Mouse (Mus musculus) left cerebral cortex, adult 9 months (tissue): ENCODE results near the gene Hoxd3.

Source experiments
- DNase-seq, 2 experiments: peaks; one replicate each; pipeline ENCODE4 v3.0.0; 2022; ENCODE audit warnings: low spot score in 2 of 2

Hoxd3 gene

DNA sequence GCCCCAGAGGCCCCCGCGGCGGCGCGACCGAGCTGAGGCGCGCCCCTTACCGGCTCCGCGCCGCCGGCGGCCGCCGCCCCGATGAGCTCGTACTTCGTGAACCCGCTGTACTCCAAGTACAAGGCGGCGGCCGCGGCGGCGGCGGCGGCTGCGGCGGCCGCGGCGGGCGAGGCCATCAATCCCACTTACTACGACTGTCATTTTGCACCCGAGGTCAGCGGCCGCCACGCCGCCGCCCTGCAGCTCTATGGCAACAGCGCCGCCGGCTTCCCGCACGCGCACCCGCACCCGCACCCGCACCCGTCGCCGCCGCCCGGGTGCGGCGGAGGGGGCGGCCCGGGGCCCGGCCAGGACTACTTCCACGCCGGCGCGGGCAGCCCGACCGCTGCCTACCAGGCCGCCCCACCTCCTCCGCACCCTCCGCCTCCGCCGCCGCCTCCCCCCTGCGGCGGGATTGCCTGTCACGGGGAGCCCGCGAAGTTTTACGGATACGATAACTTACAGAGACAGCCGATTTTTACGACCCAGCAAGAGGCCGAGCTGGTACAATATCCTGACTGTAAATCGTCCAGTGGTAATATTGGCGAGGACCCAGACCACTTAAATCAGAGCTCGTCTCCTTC lies 6.1 kb upstream of the Hoxd3 start:
- no peak for DNase-seq

DNA sequence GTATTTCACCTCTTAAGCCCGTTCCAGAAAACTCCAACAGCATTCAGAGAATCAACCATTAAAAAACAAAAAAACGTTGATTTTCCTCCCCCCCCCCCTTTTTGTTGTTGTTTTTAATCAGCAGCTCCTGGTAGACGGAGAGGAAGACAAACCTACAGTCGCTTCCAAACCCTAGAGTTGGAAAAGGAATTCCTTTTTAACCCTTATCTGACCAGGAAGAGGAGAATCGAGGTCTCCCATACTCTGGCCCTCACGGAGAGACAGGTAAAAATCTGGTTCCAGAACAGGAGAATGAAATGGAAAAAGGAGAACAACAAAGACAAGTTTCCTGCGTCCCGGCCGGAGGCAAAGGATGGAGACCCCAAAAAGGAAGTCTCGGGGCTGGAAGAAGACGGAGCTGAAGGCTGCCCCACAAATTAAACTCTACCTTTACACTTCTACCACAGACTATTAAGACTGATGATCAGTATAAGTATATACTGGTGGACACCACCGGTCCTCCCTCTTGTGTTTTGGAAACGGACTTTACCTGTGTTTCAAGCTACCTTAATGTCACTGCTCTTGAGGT lies 5.2 kb upstream of the Hoxd3 start:
- DNase-seq, result no peak

- no peak for DNase-seq
These were observed 4.1 kb upstream of the Hoxd3 start for GRCm38 (mm10) chr2:74707599-74707998.

DNA sequence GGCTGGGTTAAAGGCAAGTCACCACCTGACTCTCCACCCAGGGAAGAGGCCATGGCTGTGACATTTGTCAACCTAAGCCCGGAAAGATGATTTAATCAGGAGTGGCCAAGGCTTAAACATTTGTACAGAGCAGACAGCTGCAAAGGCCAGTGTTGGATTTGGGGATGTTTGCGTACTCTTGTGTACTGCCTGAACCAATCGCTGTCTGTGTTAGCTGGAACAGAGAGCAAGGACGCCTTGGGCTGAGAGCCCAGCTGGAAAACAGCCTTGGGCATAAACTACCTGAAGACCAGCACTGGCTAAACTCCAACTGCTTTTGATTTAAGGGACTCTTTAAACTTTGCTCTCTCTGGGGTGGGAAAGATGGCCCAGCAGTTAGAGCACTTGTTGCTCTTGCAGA lies 3.1 kb upstream of the Hoxd3 start:
- no peak for DNase-seq

DNA sequence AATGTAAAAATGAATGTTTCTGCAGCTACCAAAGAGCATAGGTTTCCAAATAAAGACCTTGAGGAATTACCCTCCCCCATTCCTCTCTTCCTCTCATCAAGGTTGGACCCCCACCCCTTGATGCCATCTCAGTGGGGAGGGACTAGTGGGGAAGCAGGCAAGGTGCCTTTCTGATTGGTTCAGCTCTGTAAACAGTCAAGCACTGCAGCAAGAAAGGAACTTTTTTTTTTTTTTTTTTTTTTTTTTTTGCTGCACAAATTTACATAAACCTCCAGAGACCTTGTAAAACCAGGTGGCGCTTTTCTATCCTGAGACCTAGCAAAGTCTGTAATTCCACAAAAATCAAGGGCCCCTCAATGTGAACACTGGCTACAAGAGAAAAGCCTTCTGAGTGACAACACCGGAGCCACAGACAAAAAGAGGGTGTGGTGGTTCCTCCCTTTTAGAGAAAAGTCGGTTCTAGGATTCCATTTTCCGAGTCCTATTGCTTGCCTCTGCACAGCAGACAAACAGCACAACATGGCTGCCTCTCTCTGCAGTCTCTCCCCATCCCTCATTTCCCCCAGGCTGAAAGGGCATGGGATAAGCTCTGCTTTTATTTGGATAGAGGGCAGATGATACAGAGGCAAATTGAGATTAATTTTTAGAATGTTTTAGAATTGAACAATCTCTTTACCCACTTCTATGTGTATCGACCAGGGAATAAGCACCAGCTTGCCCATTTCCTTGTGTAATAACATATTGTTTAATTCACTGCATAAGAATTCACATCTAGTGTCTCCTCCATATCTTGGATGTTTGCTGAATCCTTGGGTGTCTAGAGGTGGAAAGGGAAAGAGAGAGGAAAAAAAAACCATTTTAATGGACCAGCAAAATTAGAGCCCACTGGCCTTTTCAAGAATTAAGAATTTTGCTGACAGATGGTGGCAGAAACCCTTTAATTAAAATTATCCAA lies 2.0 kb upstream of the Hoxd3 start:
- no peak for DNase-seq

DNA sequence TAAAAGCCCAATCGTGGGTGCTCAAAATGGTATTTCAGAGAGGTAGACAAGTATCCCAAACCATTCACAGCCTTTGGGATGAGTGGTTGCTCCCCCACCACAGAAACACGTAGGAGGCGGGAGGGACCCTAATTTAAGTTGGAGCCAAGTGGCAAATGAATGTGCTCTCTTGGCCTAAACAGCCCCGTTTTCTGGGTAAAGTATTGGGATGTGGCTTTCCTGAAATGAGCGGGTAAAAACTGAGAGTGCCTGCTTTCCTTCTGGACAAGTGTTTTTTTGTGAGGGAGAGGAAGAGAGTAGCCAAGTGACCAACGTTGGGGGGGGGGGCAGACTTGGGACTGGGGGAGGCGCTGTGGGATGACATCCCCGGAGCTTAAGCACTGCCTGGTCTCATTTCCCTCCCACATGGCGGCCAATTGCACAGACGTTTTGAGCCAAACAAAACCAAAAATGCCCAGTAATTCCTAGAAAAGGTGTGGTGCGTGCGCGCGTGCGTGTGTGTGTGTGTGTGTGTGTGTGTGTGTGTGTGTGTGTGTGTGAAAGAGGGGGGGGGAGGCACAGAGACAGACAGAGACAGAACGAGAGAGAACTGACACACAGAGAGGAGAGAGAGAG lies 691 bp upstream of the Hoxd3 start:
- DNase-seq, result no peak

- DNase-seq, result no peak
These were observed 1.8 kb downstream of the Hoxd3 start for GRCm38 (mm10) chr2:74713239-74714150.

DNA sequence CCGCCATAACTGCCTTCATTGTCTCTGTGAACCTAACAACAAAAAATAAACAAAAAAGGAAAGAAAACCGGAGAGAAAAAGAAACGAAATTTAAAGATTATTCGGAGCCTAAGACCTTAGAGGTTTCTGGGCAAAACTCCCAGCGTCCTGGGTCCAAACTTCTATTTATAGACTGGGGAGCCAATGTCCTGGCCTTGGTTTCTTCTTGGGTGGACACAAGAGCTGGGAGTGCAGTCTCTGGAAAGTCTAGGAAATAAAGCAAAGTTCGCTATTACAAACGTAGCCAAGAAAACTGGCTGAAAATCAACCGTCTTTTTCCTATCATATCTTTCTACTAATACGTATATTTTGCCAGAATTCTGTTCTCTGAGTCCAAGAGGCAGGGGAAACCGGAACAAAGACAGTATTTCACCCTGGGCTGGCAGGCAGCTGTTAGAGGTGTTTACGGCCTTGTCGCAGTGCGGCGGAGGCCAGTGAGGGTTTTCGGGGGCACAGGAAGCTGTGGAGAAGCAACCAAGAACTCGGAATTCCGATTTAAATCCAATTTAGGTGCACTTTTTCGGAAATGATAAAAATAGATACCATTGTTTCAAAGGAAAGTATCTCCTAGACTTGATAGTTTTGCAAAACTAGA lies 2.5 kb downstream of the Hoxd3 start:
- DNase-seq, result no peak

- DNase-seq, result no peak
These were observed 3.2 kb downstream of the Hoxd3 start for GRCm38 (mm10) chr2:74714881-74715280.

DNA sequence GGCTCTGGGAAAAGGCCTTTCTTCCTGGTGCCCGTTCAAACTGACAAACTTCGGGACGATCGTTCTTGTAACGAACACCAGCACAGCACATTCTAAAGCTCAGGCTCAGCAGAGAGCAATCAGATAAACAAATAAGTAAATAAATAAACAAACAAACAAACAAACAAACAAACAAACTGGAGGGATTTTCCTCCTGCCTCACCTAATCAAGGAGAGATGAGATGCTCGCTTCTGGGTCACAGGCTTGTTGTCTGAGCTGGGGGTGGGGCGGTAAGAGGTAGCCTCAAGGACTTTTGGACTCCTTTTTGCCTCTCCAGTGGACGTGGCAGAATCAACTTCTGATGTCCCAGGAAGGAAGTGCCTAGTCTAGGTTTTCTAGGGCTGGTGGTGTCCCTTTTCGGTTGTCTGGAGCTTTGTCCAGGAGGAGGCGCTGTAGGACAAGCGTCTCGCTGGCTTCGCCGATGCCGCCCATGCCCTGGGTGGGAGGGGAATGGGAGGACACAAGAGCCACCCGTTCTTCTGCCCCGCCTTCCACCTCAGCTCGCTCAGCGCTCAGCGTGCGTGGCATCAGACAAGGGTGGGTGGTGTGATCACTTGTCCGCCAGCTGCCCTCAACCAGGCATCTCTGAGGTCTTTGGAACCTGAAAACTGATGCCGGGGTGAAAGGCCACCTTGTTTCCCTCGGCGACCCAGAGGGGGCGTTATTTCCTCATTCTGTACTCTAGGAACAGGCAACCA lies 3.9 kb downstream of the Hoxd3 start:
- peak in 1 of 2 experiments; percentile 69 for DNase-seq

DNA sequence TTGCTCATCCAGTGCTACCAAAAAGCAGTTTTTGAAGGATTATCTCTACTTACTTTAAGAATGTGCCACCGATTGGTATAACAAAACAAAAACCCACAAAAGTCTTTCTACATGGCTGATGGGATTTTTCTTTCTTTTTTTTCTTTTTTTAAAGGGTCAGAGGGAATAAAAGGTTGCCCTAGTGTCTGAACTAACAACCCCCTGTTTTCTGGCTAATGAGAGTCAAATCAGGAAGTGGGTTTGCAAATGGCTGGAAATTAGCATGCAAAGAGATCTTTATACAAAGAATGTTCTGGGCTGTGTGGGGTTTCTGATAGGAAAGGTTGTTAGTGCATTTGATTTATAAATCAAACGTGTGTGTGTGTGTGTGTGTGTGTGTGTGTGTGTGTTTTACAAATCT lies 8.7 kb downstream of the Hoxd3 start:
- DNase-seq, result no peak

- no peak for DNase-seq
These were observed 9.3 kb downstream of the Hoxd3 start for GRCm38 (mm10) chr2:74720955-74721491.

- no peak for DNase-seq
These were observed 10.2 kb downstream of the Hoxd3 start for GRCm38 (mm10) chr2:74721882-74722281.

GRCm38 (mm10) chr2:74722949-74723348 lies 11.2 kb downstream of the Hoxd3 start:
- DNase-seq, result no peak

DNA sequence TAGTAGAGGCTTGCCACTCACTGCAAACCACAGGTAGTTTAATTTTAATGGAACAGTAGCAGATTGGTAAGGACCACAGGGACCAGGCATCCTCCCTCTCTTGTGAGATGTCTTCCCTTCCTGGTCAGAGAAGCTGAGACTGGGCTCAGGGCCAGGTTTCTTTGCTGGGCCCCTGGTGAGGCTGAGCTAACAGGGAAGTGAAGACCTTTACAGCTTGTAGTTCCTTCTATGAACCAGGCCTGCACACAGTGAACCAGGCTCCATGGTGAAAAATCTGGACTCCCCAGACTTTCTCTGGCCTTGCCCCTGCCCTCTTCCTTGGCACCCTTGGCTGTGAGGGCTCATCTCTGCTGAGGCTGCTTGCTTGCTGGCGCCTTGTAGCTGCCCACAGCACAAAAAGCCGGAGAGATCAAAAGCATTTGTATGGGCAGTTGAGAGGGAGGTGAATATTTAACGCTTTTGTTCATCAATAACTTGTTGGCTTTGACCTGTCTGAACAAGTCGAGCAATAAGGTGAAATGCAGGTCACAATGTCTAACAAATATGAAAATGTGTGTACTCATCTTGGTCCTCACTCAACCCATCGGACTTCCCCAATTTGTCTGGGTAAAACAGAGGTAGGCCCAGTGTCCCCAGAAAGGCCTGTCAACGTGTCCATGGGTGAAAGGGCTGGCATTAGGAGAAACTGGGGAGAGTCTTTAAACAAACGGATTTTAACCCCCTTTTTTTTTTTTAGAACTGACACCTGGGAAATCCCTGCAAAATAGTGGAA lies 12.7 kb downstream of the Hoxd3 start:
- DNase-seq, result no peak

DNA sequence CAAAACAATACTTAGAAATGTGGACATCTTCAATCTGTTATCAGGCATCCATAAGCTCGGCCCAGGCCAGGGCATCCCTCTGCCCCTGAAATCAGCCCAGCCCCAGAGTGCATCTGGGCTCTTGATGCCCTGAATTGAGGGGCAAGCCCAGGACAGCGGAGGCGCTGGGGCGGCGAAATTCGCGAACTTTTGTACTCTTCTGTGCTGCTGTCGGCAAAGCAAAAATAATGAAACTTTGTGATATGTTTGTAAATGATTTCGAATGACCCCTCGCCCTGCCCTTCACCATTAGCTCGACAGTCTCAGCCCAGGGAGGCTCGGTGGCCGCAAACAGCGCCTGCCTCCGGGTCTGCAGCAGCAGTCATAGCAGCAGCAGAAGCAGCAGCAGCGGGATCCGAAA lies 13.4 kb downstream of the Hoxd3 start:
- DNase-seq, result no peak

DNA sequence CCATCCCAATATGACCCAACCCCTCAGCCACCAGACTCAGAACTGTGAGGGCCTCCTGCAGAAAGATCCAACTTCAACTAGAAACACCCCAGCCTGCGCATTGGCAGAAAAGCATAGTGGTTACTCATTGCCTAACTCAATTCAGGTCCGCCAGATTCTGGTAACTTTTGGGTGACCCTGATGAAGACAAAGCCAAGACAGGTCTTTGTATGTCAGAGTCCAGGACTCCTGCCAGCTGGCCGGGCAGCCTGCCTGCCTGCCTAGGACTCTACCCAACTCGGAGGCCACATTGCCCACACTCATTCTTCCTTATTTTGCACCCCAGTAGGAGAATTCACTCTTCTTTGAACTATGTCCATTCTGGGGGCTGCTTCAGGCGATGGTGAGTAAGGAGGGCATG lies 14.8 kb downstream of the Hoxd3 start, which contains the start of gene Gm28230:
Gene Gm28230 (plus strand): TSS at position 178 of the 400 bp plus-strand sequence.
- DNase-seq, result no peak

GRCm38 (mm10) chr2:74726973-74727639 lies 15.4 kb downstream of the Hoxd3 start:
- DNase-seq, result no peak
